Mouse (Mus musculus): ENCODE results near the gene AA792892. TPM values are rescaled to one million over a fixed set of nuclear protein-coding genes. Genes with fewer than 3 reads are reported as not detected.
"Not testable (repeated sequence)": the region's sequence is repeated elsewhere in the genome, so short reads cannot be mapped to it uniquely, and the experiment has no call there.

Gene AA792892
- not detected for total RNA-seq (2021)
- long read RNA-seq, experiment 1, result 0 reads
- long read RNA-seq, experiment 2, result 0 reads

GRCm38 (mm10) chr5:94339449-94339848 is at the start of gene AA792892:
AA792892 (plus strand) TSS chr5:94339749.
- H3K27ac ChIP-seq; H3K4me3 ChIP-seq; intact Hi-C loops (cut with DNase I); DNase-seq: not testable (repeated sequence)

DNA sequence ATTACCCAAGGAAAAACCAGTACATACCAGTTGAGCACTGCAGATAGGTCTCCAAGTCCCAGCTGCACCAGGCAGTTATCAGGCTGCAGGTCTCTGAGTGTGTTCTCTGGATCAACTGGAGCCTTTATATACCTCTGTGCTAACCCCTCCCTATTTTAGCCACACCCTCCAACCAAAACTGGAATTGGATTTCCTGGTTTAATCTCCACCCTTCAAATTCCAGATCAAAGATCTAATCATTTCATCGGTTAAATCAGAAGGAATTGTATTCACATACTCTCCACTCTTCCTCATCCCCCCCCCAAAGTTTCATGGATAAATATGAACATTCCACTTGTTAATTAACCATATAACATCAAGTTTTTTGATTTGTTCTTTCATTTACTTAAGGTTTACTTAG is 32.9 kb upstream of the AA792892 start, which contains the start of gene A430089I19Rik:
Gene A430089I19Rik, minus strand, starts transcription at position 101 of the 400 bp plus-strand sequence.
- H3K27ac ChIP-seq; DNase-seq; intact Hi-C loops (cut with DNase I); H3K4me3 ChIP-seq: not testable (repeated sequence)

- not testable (repeated sequence) for DNase-seq
These were observed 25.4 kb upstream of the AA792892 start, which contains the start of gene Gm6502 for GRCm38 (mm10) chr5:94314135-94314534. Gm6502 (plus strand) TSS chr5:94314435.

More at GRCm38 (mm10) chr5:94314135-94314534, 25.4 kb upstream of the AA792892 start, which contains the start of gene Gm6502:
- intact Hi-C loops (cut with DNase I); H3K27ac ChIP-seq; H3K4me3 ChIP-seq: not testable (repeated sequence)

Other genes with a start within 250 kb of the AA792892 start
- gene Gm3106, start 121.7 kb upstream of the AA792892 start, total RNA-seq (2021), result not detected
- gene A430089I19Rik, start 33.0 kb upstream of the AA792892 start, total RNA-seq (2021), result not detected
- gene Gm6502, start 25.3 kb upstream of the AA792892 start, total RNA-seq (2021), result not detected
- not detected for gene Gm7682, start 106.0 kb downstream of the AA792892 start, total RNA-seq (2021)
- gene Gm3139, start 186.5 kb downstream of the AA792892 start, total RNA-seq (2021), result not detected